Mouse (Mus musculus) adrenal gland, postnatal 14 days (tissue): ENCODE results near the gene Zdhhc3. TPM values are rescaled to one million over a fixed set of nuclear protein-coding genes. Genes with fewer than 3 reads are reported as not detected.

Experiments
- total RNA-seq: library from RNA; stranded (reverse); gene quantifications from 2 replicates; pipeline ENCODE4 v1.2.3, GENCODE M21; 2021

Gene Zdhhc3
- total RNA-seq, 1 experiment from 2014 or later, result 59.7 TPM

Other genes with a start within 250 kb of the Zdhhc3 start
- gene Zfp445, start 247.2 kb downstream of the Zdhhc3 start, total RNA-seq, result 100 and 106 TPM in 2 replicates
- gene Zkscan7, start 227.5 kb downstream of the Zdhhc3 start, total RNA-seq, result 9.3 and 11.5 TPM in 2 replicates
- gene Zfp105, start 190.1 kb downstream of the Zdhhc3 start, total RNA-seq, result 4.1 and 5.7 TPM in 2 replicates
- gene 1110059G10Rik, start 162.2 kb downstream of the Zdhhc3 start, total RNA-seq, result 21.9 and 22.4 TPM in 2 replicates
- 10.8 and 12.2 TPM in 2 replicates for gene Kif15, start 162.2 kb downstream of the Zdhhc3 start, total RNA-seq
- gene Tmem42, start 91.9 kb downstream of the Zdhhc3 start, total RNA-seq, result 14.8 and 19.3 TPM in 2 replicates
- 0.70 and 0.86 TPM in 2 replicates for gene Tgm4, start 78.5 kb downstream of the Zdhhc3 start, total RNA-seq
- 40.9 and 44.2 TPM in 2 replicates for gene Exosc7, start within 50 bp of the Zdhhc3 start, total RNA-seq
- 41.7 and 44.4 TPM in 2 replicates for gene Clec3b, start 37.7 kb upstream of the Zdhhc3 start, total RNA-seq
- 0.30 and 0.85 TPM in 2 replicates for gene Cdcp1, start 102.8 kb upstream of the Zdhhc3 start, total RNA-seq
- 12.9 and 16.1 TPM in 2 replicates for gene Tmem158, start 147.6 kb upstream of the Zdhhc3 start, total RNA-seq